Mouse (Mus musculus) C2C12 (cell line): ENCODE results near the gene Cdkl3.

ENCODE experiments used
- CTCF ChIP-seq: IDR thresholded peaks from one replicate; pipeline ENCODE4 v1.5.1; 2011; ENCODE audit not compliant: control insufficient read depth, insufficient read depth, insufficient read length
- MYOD1 ChIP-seq: IDR thresholded peaks from one replicate; pipeline ENCODE4 v1.6.1; 2011; ENCODE audit warnings: low read depth; ENCODE audit not compliant: control insufficient read depth, insufficient read length
- MYOG ChIP-seq: IDR thresholded peaks from one replicate; pipeline ENCODE4 v1.6.1; 2011; ENCODE audit not compliant: control insufficient read depth, insufficient read length; ENCODE audit errors: extremely low read depth

- TF ChIP-seq CTCF (no peak), MYOG (no peak), MYOD1 (no peak)
Measured at GRCm38 (mm10) chr11:51966651-51967050, 37.4 kb upstream of the Cdkl3 start.
